Mouse (Mus musculus) embryonic facial prominence, embryonic 10.5 days (tissue): ENCODE measurements at regions not wholly inside any gene's neighbourhood (a gene's known extent, or its start where the extent isn't known, plus 50 kb on each side); places are given as distances from the start of the nearest gene placed in this dataset.

Source experiments
- DNase-seq: peaks from one replicate; pipeline ENCODE4 v3.0.0-alpha.2; 2017; ENCODE audit warnings: low spot score
- H3K27ac ChIP-seq: fragments of 300-500 bp; sonication (generic); replicated peaks from 2 replicates; pipeline ENCODE4 v1.5.1; 2016; ENCODE audit warnings: mild to moderate bottlenecking
- H3K27me3 ChIP-seq: fragments of 300-500 bp; sonication (generic); replicated peaks from 2 replicates; pipeline ENCODE4 v1.6.1; 2016; ENCODE audit warnings: low read depth, mild to moderate bottlenecking; ENCODE audit not compliant: poor library complexity, severe bottlenecking
- H3K36me3 ChIP-seq: fragments of 300-500 bp; sonication (generic); replicated peaks from 2 replicates; pipeline ENCODE4 v1.6.1; 2016; ENCODE audit warnings: mild to moderate bottlenecking, moderate library complexity
- H3K4me1 ChIP-seq: fragments of 300-500 bp; sonication (generic); 2 replicates; pipeline ENCODE4 v1.6.1; 2016
- H3K4me3 ChIP-seq: fragments of 300-500 bp; sonication (generic); 2 replicates; pipeline ENCODE4 v1.5.1; 2016; ENCODE audit warnings: mild to moderate bottlenecking, moderate library complexity
- H3K9me3 ChIP-seq: fragments of 300-500 bp; sonication (generic); 2 replicates; pipeline ENCODE4 v1.6.1; 2016; ENCODE audit warnings: mild to moderate bottlenecking
- WGBS: fragments of 180-500 bp; shearing (Covaris S2); methylation state at CpG from one replicate; pipeline ENCODE4 v1.1.7; 2016; 5-methylcytosine and 5-hydroxymethylcytosine counted together

- Histone ChIP-seq H3K4me1 (no peaks in the 10 kb centered on the region), H3K9me3 (no peaks in the 10 kb centered on the region), H3K27ac (no peak overlapping the region), H3K4me3 (no peak overlapping the region), H3K36me3 (no peaks in the 10 kb centered on the region), H3K27me3 (no peaks in the 10 kb centered on the region)
- no peak for DNase-seq
- 90% methylated on average over 10 of the region's 10 CpGs for WGBS
Observed at GRCm38 (mm10) chr8:36304809-36305208, 539.2 kb downstream of the Gm19410 start.

- Histone ChIP-seq H3K4me3 (no peak overlapping the region), H3K27me3 (no peaks in the 10 kb centered on the region), H3K4me1 (no peaks in the 10 kb centered on the region), H3K9me3 (no peaks in the 10 kb centered on the region), H3K27ac (no peak overlapping the region), H3K36me3 (no peaks in the 10 kb centered on the region)
- no peak for DNase-seq
- WGBS, result 83% methylated on average over 4 of the region's 4 CpGs
Observed at GRCm38 (mm10) chr8:36306336-36306735, 540.7 kb downstream of the Gm19410 start.

- no peak for DNase-seq
- WGBS, result 93% methylated on average over 8 of the region's 8 CpGs
- Histone ChIP-seq H3K36me3 (no peaks in the 10 kb centered on the region), H3K9me3 (no peaks in the 10 kb centered on the region), H3K4me1 (no peaks in the 10 kb centered on the region), H3K27ac (no peak overlapping the region), H3K27me3 (no peaks in the 10 kb centered on the region), H3K4me3 (no peak overlapping the region)
Observed at GRCm38 (mm10) chr8:36307496-36307895, 541.9 kb downstream of the Gm19410 start.

GRCm38 (mm10) chr8:36308056-36308455, 542.5 kb downstream of the Gm19410 start:
- no peaks in the 10 kb centered on the region for H3K9me3 ChIP-seq
- no peak for DNase-seq
- WGBS, result 72% methylated on average over 2 of the region's 2 CpGs

GRCm38 (mm10) chr8:36309326-36309725, 543.7 kb downstream of the Gm19410 start:
- H3K9me3 ChIP-seq, result no peaks in the 10 kb centered on the region
- WGBS, result 92% methylated on average over 6 of the region's 6 CpGs
- no peaks in the 10 kb centered on the region for H3K36me3 ChIP-seq
- H3K27me3 ChIP-seq, result no peaks in the 10 kb centered on the region
- H3K4me3 ChIP-seq, result no peak overlapping the region
- DNase-seq, result no peak
- H3K4me1 ChIP-seq, result no peaks in the 10 kb centered on the region
- no peak overlapping the region for H3K27ac ChIP-seq

More at GRCm38 (mm10) chr8:36308056-36308455, 542.5 kb downstream of the Gm19410 start:
- H3K4me3 ChIP-seq, result no peak overlapping the region
- no peaks in the 10 kb centered on the region for H3K27me3 ChIP-seq
- H3K27ac ChIP-seq, result no peak overlapping the region
- no peaks in the 10 kb centered on the region for H3K4me1 ChIP-seq
- no peaks in the 10 kb centered on the region for H3K36me3 ChIP-seq

GRCm38 (mm10) chr8:36309952-36310351, 544.4 kb downstream of the Gm19410 start:
- Histone ChIP-seq H3K27ac (no peak overlapping the region), H3K9me3 (no peaks in the 10 kb centered on the region), H3K36me3 (no peaks in the 10 kb centered on the region), H3K4me3 (no peak overlapping the region), H3K27me3 (no peaks in the 10 kb centered on the region), H3K4me1 (no peaks in the 10 kb centered on the region)
- no peak for DNase-seq
- WGBS, result 86% methylated on average over 10 of the region's 10 CpGs

- no peak for DNase-seq
- H3K27me3 ChIP-seq, result no peaks in the 10 kb centered on the region
- WGBS, result 82% methylated on average over 5 of the region's 5 CpGs
- no peak overlapping the region for H3K4me3 ChIP-seq
- no peaks in the 10 kb centered on the region for H3K36me3 ChIP-seq
- H3K4me1 ChIP-seq, result no peaks in the 10 kb centered on the region
- no peaks in the 10 kb centered on the region for H3K9me3 ChIP-seq
- H3K27ac ChIP-seq, result no peak overlapping the region
Observed at GRCm38 (mm10) chr8:36311734-36312133, 546.1 kb downstream of the Gm19410 start.

- Histone ChIP-seq H3K4me1 (no peaks in the 10 kb centered on the region), H3K4me3 (no peak overlapping the region), H3K9me3 (no peaks in the 10 kb centered on the region), H3K36me3 (no peaks in the 10 kb centered on the region), H3K27me3 (no peaks in the 10 kb centered on the region), H3K27ac (no peak overlapping the region)
- no peak for DNase-seq
- 84% methylated on average over 3 of the region's 3 CpGs for WGBS
Observed at GRCm38 (mm10) chr8:36312963-36313362, 547.4 kb downstream of the Gm19410 start.

GRCm38 (mm10) chr8:36318396-36318795, 552.8 kb downstream of the Gm19410 start:
- Histone ChIP-seq H3K27ac (no peak overlapping the region), H3K9me3 (no peaks in the 10 kb centered on the region), H3K36me3 (no peaks in the 10 kb centered on the region), H3K4me1 (no peaks in the 10 kb centered on the region; the same call in 1 of the 2 replicates), H3K27me3 (no peaks in the 10 kb centered on the region), H3K4me3 (no peak overlapping the region)
- 89% methylated on average over 2 of the region's 2 CpGs for WGBS
- DNase-seq, result no peak

- WGBS, result 75% methylated on average over 5 of the region's 5 CpGs
- DNase-seq, result no peak
Observed at GRCm38 (mm10) chr8:36318884-36319283, 553.3 kb downstream of the Gm19410 start.

GRCm38 (mm10) chr8:36319314-36319959, 553.8 kb downstream of the Gm19410 start:
- WGBS, result 68% methylated on average over 7 of the region's 7 CpGs
- Histone ChIP-seq H3K9me3 (no peaks in the 10 kb centered on the region), H3K27me3 (no peaks in the 10 kb centered on the region), H3K4me3 (no peak overlapping the region), H3K36me3 (no peaks in the 10 kb centered on the region), H3K4me1 (no peaks in the 10 kb centered on the region; the same call in 1 of the 2 replicates), H3K27ac (no peak overlapping the region)
- DNase-seq, result no peak

More at GRCm38 (mm10) chr8:36318884-36319283, 553.3 kb downstream of the Gm19410 start:
- no peak overlapping the region for H3K27ac ChIP-seq
- no peaks in the 10 kb centered on the region for H3K27me3 ChIP-seq
- no peaks in the 10 kb centered on the region for H3K9me3 ChIP-seq
- no peaks in the 10 kb centered on the region for H3K36me3 ChIP-seq
- no peaks in the 10 kb centered on the region; the same call in 1 of the 2 replicates for H3K4me1 ChIP-seq
- no peak overlapping the region for H3K4me3 ChIP-seq

GRCm38 (mm10) chr8:36322125-36322524, 556.5 kb downstream of the Gm19410 start:
- Histone ChIP-seq H3K9me3 (no peaks in the 10 kb centered on the region), H3K27ac (no peak overlapping the region), H3K36me3 (no peaks in the 10 kb centered on the region), H3K4me1 (no peaks in the 10 kb centered on the region; the same call in 1 of the 2 replicates), H3K27me3 (no peaks in the 10 kb centered on the region), H3K4me3 (no peak overlapping the region)
- DNase-seq, result no peak
- WGBS, result 77% methylated on average over 8 of the region's 8 CpGs

GRCm38 (mm10) chr8:36322578-36322977, 557.0 kb downstream of the Gm19410 start:
- Histone ChIP-seq H3K27me3 (no peaks in the 10 kb centered on the region), H3K4me1 (no peaks in the 10 kb centered on the region; the same call in 1 of the 2 replicates), H3K36me3 (no peaks in the 10 kb centered on the region), H3K4me3 (no peak overlapping the region), H3K9me3 (no peaks in the 10 kb centered on the region), H3K27ac (no peak overlapping the region)
- WGBS, result 84% methylated on average over 7 of the region's 7 CpGs
- no peak for DNase-seq
